Mouse (Mus musculus) limb, embryonic 15.5 days (tissue): ENCODE results near the gene Gatb. TPM values are rescaled to one million over a fixed set of nuclear protein-coding genes. Genes with fewer than 3 reads are reported as not detected.
A peak's percentile ranks its signal among the peaks of the same experiment; 100 is the strongest.
"Not testable (repeated sequence)": the region's sequence is repeated elsewhere in the genome, so short reads cannot be mapped to it uniquely, and the experiment has no call there.

Experiments
- ATAC-seq: fragments of 200-750 bp; cut with Nextera tagmentation; 2 replicates; pipeline ENCODE4 v1.8.0; 2017; ENCODE audit warnings: low read depth, moderate TSS enrichment; ENCODE audit not compliant: insufficient number of reproducible peaks, low FRiP score, low TSS enrichment
- H3K27ac ChIP-seq: fragments of 300-500 bp; sonication (generic); 2 replicates; pipeline ENCODE4 v1.5.1; 2015; ENCODE audit warnings: moderate library complexity, mild to moderate bottlenecking, inconsistent platforms
- H3K27me3 ChIP-seq: fragments of 300-500 bp; sonication (generic); 2 replicates; pipeline ENCODE4 v1.6.1; 2015; ENCODE audit warnings: inconsistent platforms
- H3K36me3 ChIP-seq: fragments of 300-500 bp; sonication (generic); 2 replicates; pipeline ENCODE4 v1.6.1; 2015; ENCODE audit warnings: inconsistent platforms
- H3K4me1 ChIP-seq: fragments of 300-500 bp; sonication (generic); 2 replicates; pipeline ENCODE4 v1.6.1; 2015; ENCODE audit warnings: inconsistent platforms
- H3K4me2 ChIP-seq: fragments of 300-500 bp; sonication (generic); 2 replicates; pipeline ENCODE4 v1.6.1; 2015; ENCODE audit warnings: mild to moderate bottlenecking, inconsistent platforms
- H3K4me3 ChIP-seq: fragments of 300-500 bp; sonication (generic); 2 replicates; pipeline ENCODE4 v1.5.1; 2015; ENCODE audit warnings: mild to moderate bottlenecking, inconsistent platforms
- H3K9ac ChIP-seq: fragments of 300-500 bp; sonication (generic); 2 replicates; pipeline ENCODE4 v1.6.1; 2015; ENCODE audit warnings: inconsistent platforms
- H3K9me3 ChIP-seq: fragments of 300-500 bp; sonication (generic); 2 replicates; pipeline ENCODE4 v1.6.1; 2016; ENCODE audit warnings: inconsistent platforms
- whole genome bisulfite sequencing: fragments of 180-500 bp; shearing (Covaris S2); methylation state at CpG from one replicate; pipeline ENCODE4 v1.1.7; 2015; 5-methylcytosine and 5-hydroxymethylcytosine counted together
- polyA plus RNA-seq: library from polyadenylated mRNA; unstranded; fragments of >200 nt; fragmentation: Nextera tagmentation; extraction: Ambion mirVana; gene quantifications from 2 replicates; pipeline ENCODE4 v1.2.1, GENCODE M21; 2015

Gatb gene
- polyA plus RNA-seq, 1 experiment from 2014 or later: 18.0 TPM

DNA sequence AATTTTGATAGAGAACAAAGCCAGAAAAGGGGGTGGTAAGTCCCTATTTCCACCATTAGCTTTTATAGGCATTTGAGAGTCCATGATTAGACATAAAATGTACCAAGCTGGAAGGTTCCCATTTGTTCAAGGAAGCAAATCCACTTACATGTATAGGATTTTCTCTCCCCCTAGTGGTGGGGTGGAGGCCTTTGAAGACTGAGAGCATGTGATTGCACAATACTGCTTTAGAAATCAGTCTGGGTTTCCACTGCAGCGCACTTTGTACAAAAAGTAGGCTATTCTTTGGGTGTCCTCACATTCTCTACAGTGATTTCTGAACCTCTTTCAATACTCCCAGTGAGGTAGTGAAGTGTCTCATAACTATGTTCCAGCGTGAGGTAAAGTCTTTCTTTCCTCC lies 2.6 kb upstream of the Gatb start:
- Histone ChIP-seq H3K9ac (no peak overlapping the region), H3K27ac (no peak overlapping the region), H3K4me2 (no peak overlapping the region), H3K4me3 (no peak overlapping the region), H3K36me3 (no peaks in the 10 kb centered on the region), H3K4me1 (peaks cover 3% of the 10 kb centered on the region; the same call in 1 of the 2 replicates), H3K27me3 (no peaks in the 10 kb centered on the region), H3K9me3 (no peaks in the 10 kb centered on the region)
- WGBS: 45% methylated on average over 2 of the region's 2 CpGs
- ATAC-seq: no peak

DNA sequence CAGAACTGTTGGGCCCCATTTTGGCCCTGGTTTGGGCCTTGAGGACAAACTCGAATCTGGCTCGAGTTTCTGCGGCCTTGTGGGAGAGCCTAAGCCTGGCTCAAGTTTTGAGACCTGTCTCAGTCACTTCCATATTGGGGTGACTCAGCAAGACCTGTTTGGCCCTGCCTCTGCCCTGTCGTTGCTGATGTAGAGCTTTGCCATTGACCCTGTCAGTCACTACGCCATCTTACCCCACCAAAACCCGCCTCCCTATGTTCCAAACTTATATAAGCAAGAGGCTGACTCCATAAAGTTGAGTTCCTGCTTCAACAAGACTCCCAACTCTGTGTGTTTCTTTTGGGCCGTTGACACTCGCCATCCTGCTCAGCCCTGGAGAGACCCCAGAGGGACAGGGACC lies 1.4 kb upstream of the Gatb start:
- not testable (repeated sequence) for H3K27ac ChIP-seq, H3K9me3 ChIP-seq, ATAC-seq, H3K9ac ChIP-seq, H3K4me3 ChIP-seq, H3K4me1 ChIP-seq, H3K27me3 ChIP-seq, H3K36me3 ChIP-seq, H3K4me2 ChIP-seq
- 93% methylated on average over 8 of the region's 8 CpGs for WGBS

DNA sequence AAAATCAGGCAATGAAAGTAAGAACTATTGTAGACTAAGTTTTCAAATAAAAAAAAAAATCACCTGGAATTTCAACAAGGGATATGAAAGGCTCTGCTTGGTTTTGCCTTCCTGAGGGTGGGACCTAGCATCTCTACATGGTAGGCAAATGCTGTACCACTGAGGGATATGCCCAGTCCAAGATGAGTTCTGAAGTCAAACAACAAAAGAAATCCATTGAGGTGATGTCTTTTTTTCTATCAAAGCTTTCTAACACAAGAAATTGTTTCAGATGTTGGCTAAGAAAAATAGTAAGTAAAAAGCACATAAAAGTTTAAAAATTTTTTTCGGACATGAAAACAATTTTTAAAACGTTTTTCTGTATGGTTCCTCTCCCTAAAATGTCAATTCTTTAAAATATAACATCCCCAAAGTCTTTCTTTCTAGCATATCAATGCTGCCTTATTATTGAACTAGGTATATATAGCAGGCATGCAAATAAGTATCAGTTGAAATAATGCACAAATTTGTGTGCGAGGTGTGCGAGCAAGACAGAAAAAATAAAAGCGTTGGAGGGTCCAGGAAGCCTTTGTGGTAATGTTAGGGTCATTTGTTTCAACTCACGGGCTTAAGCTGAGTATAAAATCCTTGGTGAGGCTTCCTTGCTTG lies 579 bp upstream of the Gatb start:
- peak overlapping the region; percentile 78 for H3K4me3 ChIP-seq
- H3K4me1 ChIP-seq: peaks cover 3% of the 10 kb centered on the region; the same call in 1 of the 2 replicates
- H3K27me3 ChIP-seq: no peaks in the 10 kb centered on the region
- H3K9me3 ChIP-seq: no peaks in the 10 kb centered on the region
- H3K9ac ChIP-seq: no peak overlapping the region
- H3K27ac ChIP-seq: no peak overlapping the region
- WGBS: 27% methylated on average over 6 of the region's 6 CpGs
- H3K36me3 ChIP-seq: no peaks in the 10 kb centered on the region
- no peak for ATAC-seq
- peak overlapping the region; percentile 49 for H3K4me2 ChIP-seq

DNA sequence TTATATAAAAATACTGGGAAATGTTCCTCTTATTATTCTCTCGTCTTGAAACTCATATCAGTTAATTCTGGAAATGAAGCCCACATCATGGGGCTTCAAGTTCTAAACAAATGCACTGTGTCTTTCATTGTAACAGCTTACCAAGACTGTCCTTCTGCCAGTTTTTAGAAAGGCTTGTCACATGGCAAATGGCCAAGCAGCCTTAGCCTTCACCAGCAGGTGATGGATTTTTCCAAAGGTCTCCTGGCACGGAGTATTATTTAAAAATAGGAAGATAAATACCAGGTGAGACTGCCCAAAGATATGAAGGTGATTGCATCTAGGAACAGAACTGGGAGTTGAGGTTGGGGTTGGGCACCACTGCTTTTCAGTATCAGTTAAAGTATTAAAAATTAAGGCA lies 8.8 kb downstream of the Gatb start:
- Histone ChIP-seq H3K9ac (no peak overlapping the region), H3K4me3 (no peak overlapping the region), H3K36me3 (no peaks in the 10 kb centered on the region), H3K9me3 (no peaks in the 10 kb centered on the region), H3K27me3 (no peaks in the 10 kb centered on the region), H3K27ac (no peak overlapping the region), H3K4me2 (no peak overlapping the region), H3K4me1 (no peaks in the 10 kb centered on the region)
- 72% methylated on average over 2 of the region's 2 CpGs for WGBS
- no peak for ATAC-seq

DNA sequence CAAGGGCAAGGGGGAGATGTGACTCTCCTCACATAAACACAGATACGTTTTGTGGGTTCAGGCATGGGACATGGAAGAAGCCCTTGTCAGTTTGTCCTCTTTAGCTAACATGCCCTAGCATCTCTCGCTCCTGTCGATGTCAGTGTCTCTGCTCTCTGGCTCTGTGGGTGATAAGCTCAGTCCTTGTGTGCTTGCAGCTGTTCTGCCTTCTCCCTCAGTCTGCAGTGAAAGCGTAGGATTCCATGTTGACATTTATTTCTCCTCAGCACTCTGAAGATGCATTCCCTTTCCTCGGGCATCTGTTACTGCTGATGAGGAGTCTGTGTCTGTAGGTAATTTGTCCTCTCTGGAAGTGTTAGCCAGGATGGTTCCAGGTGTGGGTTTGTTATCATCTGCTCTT lies 9.3 kb downstream of the Gatb start:
- WGBS: 83% methylated on average over 5 of the region's 5 CpGs
- ATAC-seq: no peak
- H3K27me3 ChIP-seq: no peaks in the 10 kb centered on the region
- H3K4me1 ChIP-seq: no peaks in the 10 kb centered on the region
- H3K36me3 ChIP-seq: no peaks in the 10 kb centered on the region
- no peak overlapping the region for H3K27ac ChIP-seq
- H3K9me3 ChIP-seq: no peaks in the 10 kb centered on the region
- no peak overlapping the region for H3K4me2 ChIP-seq
- no peak overlapping the region for H3K9ac ChIP-seq
- no peak overlapping the region for H3K4me3 ChIP-seq

DNA sequence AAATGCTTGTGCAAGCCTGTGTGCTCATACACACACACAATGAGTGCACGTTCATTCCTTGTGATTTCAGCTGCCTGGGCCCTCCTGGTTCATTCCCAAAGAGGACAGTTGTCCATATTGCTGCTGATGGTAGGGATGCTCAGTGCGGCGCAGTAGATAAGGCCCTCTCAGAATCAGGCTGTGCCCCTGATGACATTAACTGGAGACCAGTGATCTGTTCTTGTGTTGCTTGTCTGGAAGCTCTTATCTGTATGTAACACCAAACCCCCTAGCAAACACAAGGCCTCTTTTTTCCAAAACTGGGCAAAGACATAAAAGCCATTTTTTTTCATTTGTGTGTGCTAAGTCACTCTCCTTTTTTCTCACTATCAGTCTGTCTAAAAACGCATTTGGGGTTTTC lies 11.0 kb downstream of the Gatb start:
- no peaks in the 10 kb centered on the region for H3K9me3 ChIP-seq
- no peak overlapping the region for H3K27ac ChIP-seq
- no peaks in the 10 kb centered on the region for H3K4me1 ChIP-seq
- 84% methylated on average over 4 of the region's 4 CpGs for WGBS
- no peaks in the 10 kb centered on the region for H3K36me3 ChIP-seq
- ATAC-seq: no peak
- H3K4me3 ChIP-seq: no peak overlapping the region
- no peak overlapping the region for H3K9ac ChIP-seq
- H3K27me3 ChIP-seq: no peaks in the 10 kb centered on the region
- H3K4me2 ChIP-seq: no peak overlapping the region

DNA sequence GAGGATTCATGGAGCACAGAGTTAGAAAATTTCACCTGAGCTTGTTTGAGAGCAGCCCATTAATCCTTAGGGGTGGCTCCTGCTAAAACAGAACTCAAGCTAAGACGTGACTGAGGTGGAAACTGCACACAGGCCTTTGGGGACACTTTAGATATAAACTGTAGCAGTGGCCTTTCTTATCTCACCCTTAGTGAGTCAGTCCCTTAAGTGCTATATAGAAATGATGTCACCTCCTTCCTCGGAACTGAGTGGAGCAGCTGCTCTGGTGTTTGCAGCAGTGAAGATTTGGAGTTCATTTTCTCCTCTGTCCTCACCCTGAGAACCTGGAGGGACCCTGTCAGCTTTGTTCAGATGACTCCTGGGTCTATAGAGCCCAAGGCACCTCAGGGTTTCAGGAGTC lies 14.8 kb downstream of the Gatb start:
- Histone ChIP-seq H3K4me1 (no peaks in the 10 kb centered on the region), H3K27me3 (no peaks in the 10 kb centered on the region), H3K4me3 (no peak overlapping the region), H3K9ac (no peak overlapping the region), H3K27ac (no peak overlapping the region), H3K36me3 (no peaks in the 10 kb centered on the region), H3K4me2 (no peak overlapping the region), H3K9me3 (no peaks in the 10 kb centered on the region)
- WGBS: 56% methylated on average over 2 of the region's 2 CpGs
- no peak for ATAC-seq

DNA sequence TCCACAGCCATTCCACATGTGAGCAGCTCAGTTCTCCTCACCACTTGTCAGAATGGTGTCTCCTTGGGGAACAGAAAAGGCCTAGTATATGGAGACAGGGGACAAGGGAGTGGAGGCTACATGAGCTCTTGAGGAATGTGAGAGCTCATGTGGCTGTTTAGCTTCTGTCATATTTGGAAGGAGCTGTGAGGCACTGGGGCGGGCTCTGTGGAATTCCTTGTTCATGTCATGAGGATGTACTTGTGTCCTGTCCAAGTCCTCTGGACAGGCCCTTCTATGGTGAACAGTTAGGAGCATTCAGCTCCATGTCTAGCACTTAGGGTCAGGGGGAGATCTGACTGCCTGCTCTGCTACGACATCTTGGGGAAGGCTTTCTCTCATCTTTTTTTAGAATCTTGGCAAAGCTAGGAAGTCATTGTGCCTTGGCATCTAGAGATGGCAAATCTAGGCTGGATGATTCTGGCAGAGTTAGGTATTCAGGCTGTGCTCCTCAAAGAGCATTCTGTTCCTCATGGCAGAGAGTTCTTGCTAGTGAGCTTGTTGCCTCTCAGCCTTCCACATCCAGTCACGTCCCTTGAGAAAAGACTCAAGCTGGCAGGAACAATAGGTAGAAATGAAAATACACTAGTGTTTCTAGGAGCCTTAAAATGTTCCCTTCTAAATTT lies 16.3 kb downstream of the Gatb start:
- no peaks in the 10 kb centered on the region for H3K27me3 ChIP-seq
- no peak overlapping the region for H3K27ac ChIP-seq
- no peaks in the 10 kb centered on the region for H3K36me3 ChIP-seq
- no peaks in the 10 kb centered on the region for H3K9me3 ChIP-seq
- no peak overlapping the region for H3K4me3 ChIP-seq
- no peak overlapping the region for H3K4me2 ChIP-seq
- no peak for ATAC-seq
- 92% methylated on average over 3 of the region's 3 CpGs for WGBS
- H3K9ac ChIP-seq: no peak overlapping the region
- H3K4me1 ChIP-seq: no peaks in the 10 kb centered on the region

DNA sequence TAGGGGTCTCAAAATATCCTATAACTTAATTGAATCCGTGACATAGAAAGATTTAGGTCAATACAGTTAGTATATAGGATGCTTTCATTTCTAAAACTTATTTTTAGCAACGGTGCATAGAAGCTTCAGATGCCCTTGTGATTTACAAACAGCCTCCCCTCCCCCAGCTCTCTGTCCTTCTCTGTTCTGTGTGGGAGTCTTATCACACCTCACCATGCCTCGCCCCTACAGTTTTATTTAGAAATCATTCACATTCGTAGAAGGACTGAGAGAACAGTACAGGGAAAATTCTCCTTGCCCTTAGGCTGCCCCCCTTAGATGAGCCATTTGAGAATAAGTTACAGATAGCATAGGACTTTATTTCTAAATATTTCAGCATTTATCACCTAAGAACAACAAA lies 18.1 kb downstream of the Gatb start:
- 66% methylated on average over 4 of the region's 4 CpGs for WGBS

DNA sequence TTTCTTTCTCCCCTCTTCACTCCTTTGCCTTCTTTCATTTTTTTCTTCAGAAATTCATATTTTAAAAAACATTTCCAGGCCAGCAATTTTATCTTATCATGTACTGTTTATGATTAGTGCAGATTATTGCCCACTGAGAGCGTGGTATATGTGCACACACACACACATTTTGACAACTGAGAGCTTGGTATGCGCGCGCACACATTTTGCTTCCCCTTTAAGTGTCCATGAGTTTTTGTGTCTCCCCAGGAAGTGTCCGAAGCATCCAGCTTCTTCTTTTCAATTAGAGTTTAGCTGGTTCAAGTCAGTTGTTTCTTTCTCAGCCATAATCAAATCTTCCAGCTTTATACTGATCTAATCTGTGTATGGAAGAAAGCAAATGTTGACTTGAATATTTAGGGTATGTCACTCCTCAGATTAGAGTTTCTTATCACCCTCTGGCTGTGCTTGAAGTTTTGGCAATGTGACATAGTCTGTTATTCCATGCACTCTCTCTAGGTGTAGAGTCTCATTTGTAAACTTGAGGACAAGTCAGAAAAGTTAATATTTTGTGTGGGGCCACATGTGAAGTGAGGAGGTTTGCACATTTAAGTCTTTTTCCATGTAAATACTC lies 18.8 kb downstream of the Gatb start:
- H3K4me3 ChIP-seq: no peak overlapping the region
- H3K9ac ChIP-seq: no peak overlapping the region
- H3K4me1 ChIP-seq: no peaks in the 10 kb centered on the region
- no peak overlapping the region for H3K27ac ChIP-seq
- 94% methylated on average over 5 of the region's 5 CpGs for WGBS
- no peaks in the 10 kb centered on the region for H3K36me3 ChIP-seq
- no peak overlapping the region for H3K4me2 ChIP-seq
- no peak for ATAC-seq
- no peaks in the 10 kb centered on the region for H3K9me3 ChIP-seq
- no peaks in the 10 kb centered on the region for H3K27me3 ChIP-seq

More for the DNA sequence above, 18.1 kb downstream of the Gatb start:
- H3K36me3 ChIP-seq: no peaks in the 10 kb centered on the region
- H3K27ac ChIP-seq: no peak overlapping the region
- no peak overlapping the region for H3K4me3 ChIP-seq
- H3K4me1 ChIP-seq: no peaks in the 10 kb centered on the region
- no peak for ATAC-seq
- no peaks in the 10 kb centered on the region for H3K9me3 ChIP-seq
- no peak overlapping the region for H3K9ac ChIP-seq
- no peaks in the 10 kb centered on the region for H3K27me3 ChIP-seq
- no peak overlapping the region for H3K4me2 ChIP-seq

DNA sequence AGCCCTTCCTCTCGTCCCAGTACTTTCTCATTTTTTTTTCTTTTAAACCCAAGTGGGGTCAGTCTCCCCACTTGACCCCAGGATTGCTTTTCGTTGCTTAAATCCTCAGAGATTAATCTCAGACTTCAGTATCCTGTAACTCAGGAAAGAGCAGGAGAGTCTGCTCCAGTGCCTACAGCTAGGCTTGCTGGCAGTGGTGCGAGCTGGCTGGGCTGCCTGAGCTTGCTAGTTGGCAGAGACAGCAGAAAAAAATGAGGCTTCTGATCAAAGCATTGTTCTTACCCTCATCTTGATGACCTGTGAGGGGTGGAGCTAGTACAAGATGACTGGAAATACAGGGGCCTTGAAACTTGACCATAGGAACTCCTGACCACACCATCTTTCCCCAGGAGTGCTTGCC lies 20.5 kb downstream of the Gatb start:
- 65% methylated on average over 3 of the region's 3 CpGs for WGBS
- Histone ChIP-seq H3K4me2 (no peak overlapping the region), H3K4me3 (no peak overlapping the region), H3K4me1 (no peaks in the 10 kb centered on the region), H3K27me3 (no peaks in the 10 kb centered on the region), H3K9ac (no peak overlapping the region), H3K36me3 (no peaks in the 10 kb centered on the region), H3K9me3 (no peaks in the 10 kb centered on the region), H3K27ac (no peak overlapping the region)
- ATAC-seq: no peak

DNA sequence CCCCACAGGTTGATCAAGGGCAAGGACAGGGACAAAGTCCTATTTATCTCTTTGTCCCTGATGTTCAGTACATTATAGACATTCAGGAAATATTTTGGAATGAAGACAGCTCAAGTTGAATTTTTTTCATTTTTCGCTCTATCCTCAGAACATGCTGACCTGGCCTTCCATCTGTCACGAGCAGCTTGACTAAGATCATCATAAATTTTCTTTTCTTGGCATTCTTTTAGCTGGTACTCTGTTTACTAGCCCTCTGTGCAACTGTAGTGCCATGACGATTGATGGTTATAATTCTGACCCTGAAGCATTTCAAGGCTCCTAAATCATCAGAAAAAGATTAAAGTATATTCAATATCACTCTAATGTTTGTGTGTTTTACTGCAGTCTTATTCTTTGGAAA lies 25.6 kb downstream of the Gatb start:
- H3K4me2 ChIP-seq: no peak overlapping the region
- no peaks in the 10 kb centered on the region for H3K36me3 ChIP-seq
- no peaks in the 10 kb centered on the region for H3K9me3 ChIP-seq
- no peak for ATAC-seq
- H3K9ac ChIP-seq: no peak overlapping the region
- H3K27me3 ChIP-seq: no peaks in the 10 kb centered on the region
- H3K4me3 ChIP-seq: no peak overlapping the region
- 62% methylated on average over 3 of the region's 3 CpGs for WGBS
- H3K27ac ChIP-seq: no peak overlapping the region
- 0 out of 2 replicates have a peak, but pooled peaks cover 9% of the 10 kb centered on the region for H3K4me1 ChIP-seq
